Mouse (Mus musculus) embryonic facial prominence, embryonic 13.5 days (tissue): Measurements from ENCODE around the gene Gna12. TPM values are rescaled to one million over a fixed set of nuclear protein-coding genes. Genes with fewer than 3 reads are reported as not detected.

ENCODE experiments used
- ATAC-seq: fragments of 200-750 bp; cut with Nextera tagmentation; 2 replicates; pipeline ENCODE4 v1.8.0; 2017; ENCODE audit warnings: low read depth; ENCODE audit not compliant: insufficient number of reproducible peaks, insufficient read depth, low FRiP score, low TSS enrichment
- H3K27ac ChIP-seq: fragments of 300-500 bp; sonication (generic); 2 replicates; pipeline ENCODE4 v1.5.1; 2015; ENCODE audit warnings: moderate library complexity, mild to moderate bottlenecking, inconsistent platforms
- H3K27me3 ChIP-seq: fragments of 300-500 bp; sonication (generic); 2 replicates; pipeline ENCODE4 v1.6.1; 2015; ENCODE audit warnings: mild to moderate bottlenecking, inconsistent platforms
- H3K36me3 ChIP-seq: fragments of 300-500 bp; sonication (generic); 2 replicates; pipeline ENCODE4 v1.6.1; 2015; ENCODE audit warnings: mild to moderate bottlenecking, inconsistent platforms
- H3K4me1 ChIP-seq: fragments of 300-500 bp; sonication (generic); 2 replicates; pipeline ENCODE4 v1.6.1; 2015; ENCODE audit warnings: inconsistent platforms
- H3K4me2 ChIP-seq: fragments of 300-500 bp; sonication (generic); 2 replicates; pipeline ENCODE4 v1.6.1; 2015; ENCODE audit warnings: moderate library complexity, mild to moderate bottlenecking, inconsistent platforms
- H3K4me3 ChIP-seq: fragments of 300-500 bp; sonication (generic); 2 replicates; pipeline ENCODE4 v1.5.1; 2015; ENCODE audit warnings: mild to moderate bottlenecking, inconsistent platforms
- H3K9ac ChIP-seq: fragments of 300-500 bp; sonication (generic); 2 replicates; pipeline ENCODE4 v1.6.1; 2015; ENCODE audit warnings: mild to moderate bottlenecking, inconsistent platforms
- H3K9me3 ChIP-seq: fragments of 300-500 bp; sonication (generic); 2 replicates; pipeline ENCODE4 v1.6.1; 2016; ENCODE audit warnings: inconsistent platforms
- WGBS: fragments of 180-500 bp; shearing (Covaris S2); methylation state at CpG from one replicate; pipeline ENCODE4 v1.1.7; 2015; ENCODE audit warnings: mixed read lengths; 5-methylcytosine and 5-hydroxymethylcytosine counted together
- polyA plus RNA-seq: library from polyadenylated mRNA; unstranded; fragments of >200 nt; fragmentation: Nextera tagmentation; extraction: Ambion mirVana; gene quantifications from 2 replicates; pipeline ENCODE4 v1.2.1, GENCODE M21; 2015

Gna12 gene
- polyA plus RNA-seq = 9.3 and 14.3 TPM in 2 replicates

- Histone ChIP-seq H3K4me3 (peak within 1 kb of the TSS; percentile 82), H3K36me3 (no peaks in the 10 kb centered on the region; the same call in 1 of the 2 replicates), H3K4me1 (peaks cover 32% of the 10 kb centered on the region), H3K9me3 (no peaks in the 10 kb centered on the region), H3K4me2 (peak within 1 kb of the TSS; percentile 91), H3K9ac (peak within 1 kb of the TSS; percentile 89), H3K27ac (peak within 1 kb of the TSS; percentile 69), H3K27me3 (no peaks in the 10 kb centered on the region)
- ATAC-seq = peak; percentile 98
- WGBS = under 1% methylated on average over 44 of the region's 49 CpGs
Observed at GRCm38 (mm10) chr5:140830314-140831063, at the start of gene Gna12. Gene Gna12 (minus strand): TSS chr5:140830431.

- Histone ChIP-seq H3K4me3 (no peak overlapping the region), H3K27ac (no peak overlapping the region), H3K36me3 (no peaks in the 10 kb centered on the region), H3K4me1 (peaks cover 2% of the 10 kb centered on the region; the same call in 1 of the 2 replicates), H3K9ac (no peak overlapping the region), H3K9me3 (no peaks in the 10 kb centered on the region), H3K4me2 (no peak overlapping the region), H3K27me3 (no peaks in the 10 kb centered on the region)
- WGBS = 69% methylated on average over 6 of the region's 6 CpGs
- ATAC-seq = no peak
Observed at GRCm38 (mm10) chr5:140878644-140879043, 48.4 kb upstream of the Gna12 start.

GRCm38 (mm10) chr5:140873736-140874307, 43.6 kb upstream of the Gna12 start:
- Histone ChIP-seq H3K9me3 (no peaks in the 10 kb centered on the region), H3K4me3 (no peak overlapping the region), H3K27me3 (0 out of 2 replicates have a peak, but pooled peaks cover 5% of the 10 kb centered on the region), H3K27ac (no peak overlapping the region), H3K36me3 (no peaks in the 10 kb centered on the region), H3K4me1 (peaks cover 28% of the 10 kb centered on the region), H3K9ac (no peak overlapping the region), H3K4me2 (no peak overlapping the region)
- ATAC-seq = no peak
- 75% methylated on average over 6 of the region's 6 CpGs for WGBS

GRCm38 (mm10) chr5:140873039-140873551, 42.9 kb upstream of the Gna12 start:
- Histone ChIP-seq H3K27ac (peak overlapping the region; percentile 33; the same call in 1 of the 2 replicates), H3K9me3 (no peaks in the 10 kb centered on the region), H3K36me3 (no peaks in the 10 kb centered on the region), H3K27me3 (0 out of 2 replicates have a peak, but pooled peaks cover 5% of the 10 kb centered on the region), H3K4me3 (0 out of 2 replicates have a peak overlapping the region, but pooled peaks have one; percentile 12), H3K4me2 (peak overlapping the region; percentile 50), H3K4me1 (peaks cover 28% of the 10 kb centered on the region), H3K9ac (peak overlapping the region; percentile 52)
- no peak for ATAC-seq
- 9% methylated on average over 18 of the region's 18 CpGs for WGBS

- Histone ChIP-seq H3K36me3 (no peaks in the 10 kb centered on the region), H3K4me3 (0 out of 2 replicates have a peak overlapping the region, but pooled peaks have one; percentile 12), H3K27me3 (0 out of 2 replicates have a peak, but pooled peaks cover 5% of the 10 kb centered on the region), H3K9ac (0 out of 2 replicates have a peak overlapping the region, but pooled peaks have one; percentile 36), H3K27ac (0 out of 2 replicates have a peak overlapping the region, but pooled peaks have one; percentile 33), H3K4me2 (peak overlapping the region; percentile 50), H3K4me1 (peaks cover 28% of the 10 kb centered on the region), H3K9me3 (no peaks in the 10 kb centered on the region)
- 8% methylated on average over 11 of the region's 11 CpGs for WGBS
- peak; percentile 57; the same call in 1 of the 2 replicates for ATAC-seq
Observed at GRCm38 (mm10) chr5:140872532-140873038, 42.4 kb upstream of the Gna12 start.

GRCm38 (mm10) chr5:140871241-140871640, 41.0 kb upstream of the Gna12 start:
- 63% methylated on average over 6 of the region's 6 CpGs for WGBS
- no peak overlapping the region for H3K4me2 ChIP-seq
- 0 out of 2 replicates have a peak, but pooled peaks cover 5% of the 10 kb centered on the region for H3K27me3 ChIP-seq
- peaks cover 28% of the 10 kb centered on the region for H3K4me1 ChIP-seq
- no peak; the same call in 1 of the 2 replicates for ATAC-seq
- H3K36me3 ChIP-seq = no peaks in the 10 kb centered on the region
- H3K9me3 ChIP-seq = no peaks in the 10 kb centered on the region
- no peak overlapping the region for H3K27ac ChIP-seq
- H3K4me3 ChIP-seq = no peak overlapping the region
- H3K9ac ChIP-seq = no peak overlapping the region

GRCm38 (mm10) chr5:140869034-140869433, 38.8 kb upstream of the Gna12 start:
- Histone ChIP-seq H3K9me3 (no peaks in the 10 kb centered on the region), H3K9ac (no peak overlapping the region), H3K36me3 (no peaks in the 10 kb centered on the region), H3K27me3 (0 out of 2 replicates have a peak, but pooled peaks cover 5% of the 10 kb centered on the region), H3K4me3 (no peak overlapping the region), H3K4me2 (no peak overlapping the region), H3K4me1 (peaks cover 28% of the 10 kb centered on the region), H3K27ac (no peak overlapping the region)
- ATAC-seq = no peak
- 62% methylated on average over 2 of the region's 2 CpGs for WGBS

GRCm38 (mm10) chr5:140859730-140860129, 29.5 kb upstream of the Gna12 start:
- Histone ChIP-seq H3K9me3 (no peaks in the 10 kb centered on the region), H3K27me3 (no peaks in the 10 kb centered on the region), H3K36me3 (no peaks in the 10 kb centered on the region), H3K4me1 (no peaks in the 10 kb centered on the region), H3K4me3 (no peak overlapping the region), H3K27ac (no peak overlapping the region), H3K9ac (no peak overlapping the region), H3K4me2 (no peak overlapping the region)
- ATAC-seq = no peak
- 82% methylated on average over 5 of the region's 5 CpGs for WGBS

GRCm38 (mm10) chr5:140858335-140858734, 28.1 kb upstream of the Gna12 start:
- Histone ChIP-seq H3K9me3 (no peaks in the 10 kb centered on the region), H3K4me2 (no peak overlapping the region), H3K27ac (no peak overlapping the region), H3K36me3 (no peaks in the 10 kb centered on the region), H3K27me3 (no peaks in the 10 kb centered on the region), H3K9ac (no peak overlapping the region), H3K4me3 (no peak overlapping the region), H3K4me1 (no peaks in the 10 kb centered on the region)
- WGBS = 80% methylated on average over 3 of the region's 3 CpGs
- ATAC-seq = no peak

- no peak overlapping the region for H3K9ac ChIP-seq
- no peaks in the 10 kb centered on the region for H3K9me3 ChIP-seq
- H3K4me2 ChIP-seq = no peak overlapping the region
- no peaks in the 10 kb centered on the region for H3K27me3 ChIP-seq
- no peak overlapping the region for H3K27ac ChIP-seq
- 58% methylated on average over 8 of the region's 8 CpGs for WGBS
- no peaks in the 10 kb centered on the region for H3K36me3 ChIP-seq
- H3K4me1 ChIP-seq = no peaks in the 10 kb centered on the region
- no peak overlapping the region for H3K4me3 ChIP-seq
- ATAC-seq = no peak
Observed at GRCm38 (mm10) chr5:140857432-140858154, 27.4 kb upstream of the Gna12 start.
